Mouse (Mus musculus) WW6 (cell line): ENCODE results near the gene Dhx40.

ENCODE experiments used
- DNase-seq: peaks from one replicate; pipeline ENCODE4 v3.0.0-alpha.2; 2013; ENCODE audit warnings: low read depth, low spot score

Dhx40 gene

GRCm38 (mm10) chr11:86807505-86807989 lies at the start of gene Dhx40:
Gene Dhx40 (minus strand): TSS chr11:86807746.
- peak; percentile 86 for DNase-seq

GRCm38 (mm10) chr11:86855639-86856425 lies 48.3 kb upstream of the Dhx40 start:
- no peak for DNase-seq

GRCm38 (mm10) chr11:86853081-86853480 lies 45.5 kb upstream of the Dhx40 start:
- no peak for DNase-seq

- DNase-seq = no peak
These were observed 45.0 kb upstream of the Dhx40 start for GRCm38 (mm10) chr11:86852534-86853054.

- no peak for DNase-seq
These were observed 44.4 kb upstream of the Dhx40 start for GRCm38 (mm10) chr11:86851714-86852533.

GRCm38 (mm10) chr11:86851234-86851671 lies 43.7 kb upstream of the Dhx40 start:
- DNase-seq = no peak

- no peak for DNase-seq
These were observed 36.3 kb upstream of the Dhx40 start for GRCm38 (mm10) chr11:86843831-86844230.

- DNase-seq = no peak
These were observed 33.7 kb upstream of the Dhx40 start for GRCm38 (mm10) chr11:86841261-86841660.

GRCm38 (mm10) chr11:86840511-86841154 lies 33.1 kb upstream of the Dhx40 start:
- no peak for DNase-seq

- no peak for DNase-seq
These were observed 32.3 kb upstream of the Dhx40 start for GRCm38 (mm10) chr11:86839716-86840447.

GRCm38 (mm10) chr11:86838792-86839191 lies 31.2 kb upstream of the Dhx40 start:
- no peak for DNase-seq

- DNase-seq = peak; percentile 81
These were observed 28.8 kb upstream of the Dhx40 start for GRCm38 (mm10) chr11:86836366-86836765.

GRCm38 (mm10) chr11:86834628-86835338 lies 27.2 kb upstream of the Dhx40 start:
- DNase-seq = peak; percentile 50

- no peak for DNase-seq
These were observed 26.5 kb upstream of the Dhx40 start for GRCm38 (mm10) chr11:86834050-86834449.

GRCm38 (mm10) chr11:86833153-86833552 lies 25.6 kb upstream of the Dhx40 start:
- no peak for DNase-seq

GRCm38 (mm10) chr11:86828396-86828795 lies 20.9 kb upstream of the Dhx40 start:
- DNase-seq = no peak

- DNase-seq = no peak
These were observed 20.1 kb upstream of the Dhx40 start for GRCm38 (mm10) chr11:86827476-86828245.

- no peak for DNase-seq
These were observed 16.9 kb upstream of the Dhx40 start for GRCm38 (mm10) chr11:86824433-86824832.

- DNase-seq = no peak
These were observed 15.0 kb upstream of the Dhx40 start for GRCm38 (mm10) chr11:86822531-86822930.

GRCm38 (mm10) chr11:86819536-86819935 lies 12.0 kb upstream of the Dhx40 start:
- DNase-seq = no peak
